Mouse (Mus musculus): ENCODE measurements around the gene Rnf183.

DNA sequence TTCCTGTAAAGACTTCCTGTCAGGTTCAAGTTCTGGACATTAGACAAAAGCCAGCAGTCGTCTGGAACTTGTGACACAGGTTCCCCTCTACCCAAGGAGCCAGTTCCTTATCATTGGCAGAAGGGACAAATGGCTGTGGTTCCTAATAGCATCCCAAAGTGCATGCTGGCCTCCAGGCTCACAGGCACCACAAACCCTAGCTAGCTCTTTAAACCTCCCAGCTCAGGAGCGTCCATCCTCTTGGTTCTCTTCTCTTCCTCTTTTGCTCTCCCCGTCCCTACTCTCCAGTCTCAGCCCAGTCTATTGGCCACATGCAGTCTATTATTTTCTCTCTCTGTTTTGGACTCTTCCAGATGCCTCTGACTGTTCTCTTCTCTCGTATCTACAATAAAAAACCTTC, 4.7 kb upstream of the Rnf183 start:
- TF ChIP-seq CTCF (IDR thresholded peaks at IDR 0.05; ENCODE audit: extremely low read depth, insufficient read depth, insufficient read length, insufficient replicate concordance) (no peak), POLR2A (IDR thresholded peaks at IDR 0.05; ENCODE audit: low read depth, low read length) (no peak)
